Mouse (Mus musculus) cortical plate, adult 2 months (tissue): Measurements from ENCODE around the gene Naa15.
"Not testable (repeated sequence)": the region's sequence is repeated elsewhere in the genome, so short reads cannot be mapped to it uniquely, and the experiment has no call there.

Source experiments
- CTCF ChIP-seq: fragments of 200-500 bp; IDR thresholded peaks from 2 replicates; pipeline ENCODE4 v1.5.1; 2011; ENCODE audit warnings: mild to moderate bottlenecking, control low read depth, low read length; ENCODE audit not compliant: insufficient read depth; ENCODE audit errors: extremely low read depth
- POLR2A ChIP-seq: fragments of 200-500 bp; IDR thresholded peaks from 2 replicates; pipeline ENCODE4 v1.6.1; 2011; ENCODE audit warnings: mild to moderate bottlenecking, low read length, control low read depth; ENCODE audit not compliant: insufficient read depth; ENCODE audit errors: extremely low read depth

- not testable (repeated sequence) for TF ChIP-seq CTCF, POLR2A
Measured at GRCm38 (mm10) chr3:51393018-51393417, 21.9 kb upstream of the Naa15 start.
